Mouse (Mus musculus) midbrain, embryonic 10.5 days (tissue): ENCODE results near the gene Agpat1. TPM values are rescaled to one million over a fixed set of nuclear protein-coding genes. Genes with fewer than 3 reads are reported as not detected.

Experiments used
- DNase-seq: peaks from one replicate; pipeline ENCODE4 v3.0.0-alpha.2; 2017; ENCODE audit warnings: low spot score
- H3K27ac ChIP-seq: fragments of 300-500 bp; sonication (generic); replicated peaks from 2 replicates; pipeline ENCODE4 v1.5.1; 2016; ENCODE audit warnings: mild to moderate bottlenecking
- H3K27me3 ChIP-seq: fragments of 300-500 bp; sonication (generic); 2 replicates; pipeline ENCODE4 v1.6.1; 2016; ENCODE audit warnings: low read depth, mild to moderate bottlenecking; ENCODE audit not compliant: poor library complexity, severe bottlenecking
- H3K36me3 ChIP-seq: fragments of 300-500 bp; sonication (generic); 2 replicates; pipeline ENCODE4 v1.6.1; 2016; ENCODE audit warnings: mild to moderate bottlenecking, moderate library complexity
- H3K4me1 ChIP-seq: fragments of 300-500 bp; sonication (generic); 2 replicates; pipeline ENCODE4 v1.6.1; 2016
- H3K4me3 ChIP-seq: fragments of 300-500 bp; sonication (generic); 2 replicates; pipeline ENCODE4 v1.5.1; 2016; ENCODE audit warnings: mild to moderate bottlenecking, moderate library complexity
- H3K9me3 ChIP-seq: fragments of 300-500 bp; sonication (generic); replicated peaks from 2 replicates; pipeline ENCODE4 v1.6.1; 2016; ENCODE audit warnings: mild to moderate bottlenecking
- WGBS: fragments of 180-500 bp; shearing (Covaris S2); methylation state at CpG from one replicate; pipeline ENCODE4 v1.1.7; 2016; 5-methylcytosine and 5-hydroxymethylcytosine counted together
- polyA plus RNA-seq: library from polyadenylated mRNA; unstranded; fragments of >200 nt; fragmentation: Nextera tagmentation; extraction: Ambion mirVana; gene quantifications from 2 replicates; pipeline ENCODE4 v1.2.1, GENCODE M21; 2016

Agpat1 gene
- polyA plus RNA-seq, 1 experiment from 2014 or later, result 66.0 TPM

- H3K36me3 ChIP-seq, result no peaks in the 10 kb centered on the region
- no peaks in the 10 kb centered on the region for H3K27me3 ChIP-seq
- 5% methylated on average over 19 of the region's 19 CpGs for WGBS
- DNase-seq, result no peak
- peak overlapping the region; percentile 96 for H3K4me3 ChIP-seq
- H3K9me3 ChIP-seq, result no peaks in the 10 kb centered on the region
- peaks cover 81% of the 10 kb centered on the region for H3K4me1 ChIP-seq
- H3K27ac ChIP-seq, result peak overlapping the region; percentile 98
These were observed 16.2 kb upstream of the Agpat1 start for GRCm38 (mm10) chr17:34587814-34588213.

- Histone ChIP-seq H3K9me3 (no peaks in the 10 kb centered on the region), H3K4me3 (peak overlapping the region; percentile 96), H3K27me3 (no peaks in the 10 kb centered on the region), H3K27ac (peak overlapping the region; percentile 100), H3K36me3 (peaks cover 2% of the 10 kb centered on the region; the same call in 1 of the 2 replicates), H3K4me1 (peaks cover 91% of the 10 kb centered on the region)
- DNase-seq, result no peak
- WGBS, result 73% methylated on average over 3 of the region's 3 CpGs
These were observed 15.3 kb upstream of the Agpat1 start for GRCm38 (mm10) chr17:34588767-34589166.

- peaks cover 7% of the 10 kb centered on the region for H3K36me3 ChIP-seq
- peaks cover 95% of the 10 kb centered on the region for H3K4me1 ChIP-seq
- H3K4me3 ChIP-seq, result peak overlapping the region; percentile 96; the same call in 1 of the 2 replicates
- H3K9me3 ChIP-seq, result no peaks in the 10 kb centered on the region
- no peak for DNase-seq
- peak overlapping the region; percentile 100 for H3K27ac ChIP-seq
- H3K27me3 ChIP-seq, result no peaks in the 10 kb centered on the region
- 55% methylated on average over 7 of the region's 7 CpGs for WGBS
These were observed 14.9 kb upstream of the Agpat1 start for GRCm38 (mm10) chr17:34589206-34589605.

GRCm38 (mm10) chr17:34589681-34590101 is 14.4 kb upstream of the Agpat1 start, which contains the start of gene Gpsm3:
Gene Gpsm3 (plus strand): TSS chr17:34589806.
- H3K4me3 ChIP-seq, result peak within 1 kb of the TSS; percentile 96
- H3K4me1 ChIP-seq, result peaks cover 98% of the 10 kb centered on the region

GRCm38 (mm10) chr17:34590154-34590987 is 13.7 kb upstream of the Agpat1 start:
- DNase-seq, result no peak
- peak overlapping the region; percentile 96 for H3K4me3 ChIP-seq

More at GRCm38 (mm10) chr17:34589681-34590101, 14.4 kb upstream of the Agpat1 start, which contains the start of gene Gpsm3:
- DNase-seq, result no peak
- 22% methylated on average over 7 of the region's 7 CpGs for WGBS
- H3K9me3 ChIP-seq, result no peaks in the 10 kb centered on the region
- H3K27ac ChIP-seq, result peak within 1 kb of the TSS; percentile 100
- peaks cover 12% of the 10 kb centered on the region for H3K36me3 ChIP-seq
- no peaks in the 10 kb centered on the region for H3K27me3 ChIP-seq

GRCm38 (mm10) chr17:34591029-34591993 is 12.8 kb upstream of the Agpat1 start, which contains the start of gene Pbx2:
Gene Pbx2 (plus strand): TSS chr17:34591266.
- 3% methylated on average over 21 of the region's 21 CpGs for WGBS
- no peaks in the 10 kb centered on the region for H3K27me3 ChIP-seq
- peak within 1 kb of the TSS; percentile 100 for H3K27ac ChIP-seq
- H3K36me3 ChIP-seq, result peaks cover 28% of the 10 kb centered on the region
- H3K4me1 ChIP-seq, result peaks cover 98% of the 10 kb centered on the region
- peak within 1 kb of the TSS; percentile 96 for H3K4me3 ChIP-seq
- H3K9me3 ChIP-seq, result no peaks in the 10 kb centered on the region
- DNase-seq, result peak; percentile 74

More at GRCm38 (mm10) chr17:34590154-34590987, 13.7 kb upstream of the Agpat1 start:
- Histone ChIP-seq H3K27me3 (no peaks in the 10 kb centered on the region), H3K36me3 (peaks cover 18% of the 10 kb centered on the region), H3K9me3 (no peaks in the 10 kb centered on the region), H3K27ac (peak overlapping the region; percentile 100), H3K4me1 (peaks cover 98% of the 10 kb centered on the region)
- 65% methylated on average over 15 of the region's 15 CpGs for WGBS

GRCm38 (mm10) chr17:34591994-34592375 is 12.1 kb upstream of the Agpat1 start:
- Histone ChIP-seq H3K4me1 (peaks cover 98% of the 10 kb centered on the region), H3K27ac (peak overlapping the region; percentile 100), H3K36me3 (peaks cover 32% of the 10 kb centered on the region), H3K4me3 (peak overlapping the region; percentile 96), H3K9me3 (no peaks in the 10 kb centered on the region), H3K27me3 (no peaks in the 10 kb centered on the region)
- DNase-seq, result peak; percentile 94
- 0% methylated on average over 32 of the region's 35 CpGs for WGBS

GRCm38 (mm10) chr17:34592581-34593549 is 11.2 kb upstream of the Agpat1 start:
- no peaks in the 10 kb centered on the region for H3K27me3 ChIP-seq
- H3K27ac ChIP-seq, result peak overlapping the region; percentile 100
- 3% methylated on average over 32 of the region's 32 CpGs for WGBS
- H3K4me1 ChIP-seq, result peaks cover 95% of the 10 kb centered on the region
- peaks cover 32% of the 10 kb centered on the region for H3K36me3 ChIP-seq
- DNase-seq, result peak; percentile 62
- H3K9me3 ChIP-seq, result no peaks in the 10 kb centered on the region
- H3K4me3 ChIP-seq, result peak overlapping the region; percentile 96

GRCm38 (mm10) chr17:34593752-34594525 is 10.1 kb upstream of the Agpat1 start:
- no peaks in the 10 kb centered on the region for H3K9me3 ChIP-seq
- H3K27ac ChIP-seq, result peak overlapping the region; percentile 100
- DNase-seq, result peak; percentile 46
- peaks cover 95% of the 10 kb centered on the region for H3K4me1 ChIP-seq
- H3K36me3 ChIP-seq, result peaks cover 32% of the 10 kb centered on the region
- WGBS, result 58% methylated on average over 32 of the region's 34 CpGs
- peak overlapping the region; percentile 96 for H3K4me3 ChIP-seq
- no peaks in the 10 kb centered on the region for H3K27me3 ChIP-seq

GRCm38 (mm10) chr17:34596098-34596497 is 8.0 kb upstream of the Agpat1 start:
- WGBS, result 86% methylated on average over 8 of the region's 8 CpGs
- DNase-seq, result no peak
- Histone ChIP-seq H3K27ac (no peak overlapping the region), H3K36me3 (peaks cover 47% of the 10 kb centered on the region), H3K4me3 (no peak overlapping the region), H3K9me3 (no peaks in the 10 kb centered on the region), H3K27me3 (no peaks in the 10 kb centered on the region), H3K4me1 (peaks cover 78% of the 10 kb centered on the region)

- Histone ChIP-seq H3K27me3 (no peaks in the 10 kb centered on the region), H3K4me3 (peak within 1 kb of the TSS; percentile 24), H3K36me3 (peaks cover 58% of the 10 kb centered on the region), H3K4me1 (peaks cover 76% of the 10 kb centered on the region), H3K9me3 (no peaks in the 10 kb centered on the region), H3K27ac (peak within 1 kb of the TSS; percentile 63)
- 26% methylated on average over 6 of the region's 6 CpGs for WGBS
- DNase-seq, result no peak
These were observed 6.4 kb upstream of the Agpat1 start, which contains the start of gene Ager for GRCm38 (mm10) chr17:34597566-34598095. Gene Ager (plus strand): TSS chr17:34597862.
